Mouse (Mus musculus): ENCODE data around the gene Myt1.

DNA sequence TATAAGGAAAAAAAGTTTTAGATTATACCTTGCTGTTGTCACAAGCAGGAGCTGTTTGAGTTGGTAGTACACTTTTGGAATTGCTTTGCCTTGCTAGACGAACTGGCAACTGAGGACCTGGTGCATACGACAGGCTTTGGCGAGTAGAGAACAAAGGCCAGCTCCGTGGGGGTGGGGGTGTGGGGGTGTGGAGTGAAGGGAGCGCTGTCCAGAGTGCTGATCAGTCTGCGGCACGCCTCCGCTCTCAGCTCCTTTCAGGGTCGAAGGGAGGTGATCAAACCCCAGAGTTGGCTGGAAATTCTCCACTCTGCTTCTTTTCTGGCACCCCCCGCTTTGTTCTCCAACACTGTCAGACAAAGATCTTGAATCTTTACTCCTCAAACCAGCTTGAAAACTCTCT is 1.5 kb downstream of the Myt1 start:
- TF ChIP-seq CTCF (IDR thresholded peaks at IDR 0.05; ENCODE audit: low read depth) (no peak), EP300 (IDR thresholded peaks at IDR 0.05; ENCODE audit: low read depth) (no peak)

All from heart, postnatal 0 days (tissue).